Mouse (Mus musculus) C2C12 (cell line): ENCODE results near the gene Lrrc3b.

Source experiments
- CEBPB ChIP-seq: IDR thresholded peaks from one replicate; pipeline ENCODE4 v1.6.1; 2011; ENCODE audit warnings: low read depth, mild to moderate bottlenecking, control low read depth, moderate library complexity
- CTCF ChIP-seq: IDR thresholded peaks from one replicate; pipeline ENCODE4 v1.5.1; 2011; ENCODE audit not compliant: control insufficient read depth, insufficient read depth, insufficient read length
- FOSL1 ChIP-seq: IDR thresholded peaks from one replicate; pipeline ENCODE4 v1.8.0; 2011; ENCODE audit warnings: mild to moderate bottlenecking, low read length; ENCODE audit not compliant: poor library complexity, insufficient read depth, severe bottlenecking
- MAX ChIP-seq: IDR thresholded peaks from one replicate; pipeline ENCODE4 v1.6.1; 2011; ENCODE audit warnings: mild to moderate bottlenecking, control low read depth
- MYOD1 ChIP-seq: IDR thresholded peaks from one replicate; pipeline ENCODE4 v1.6.1; 2011; ENCODE audit warnings: low read depth; ENCODE audit not compliant: control insufficient read depth, insufficient read length
- MYOG ChIP-seq: IDR thresholded peaks from one replicate; pipeline ENCODE4 v1.6.1; 2011; ENCODE audit not compliant: control insufficient read depth, insufficient read length; ENCODE audit errors: extremely low read depth
- USF1 ChIP-seq: IDR thresholded peaks from one replicate; pipeline ENCODE4 v1.6.1; 2011; ENCODE audit warnings: low read depth, mild to moderate bottlenecking, control low read depth, moderate library complexity

DNA sequence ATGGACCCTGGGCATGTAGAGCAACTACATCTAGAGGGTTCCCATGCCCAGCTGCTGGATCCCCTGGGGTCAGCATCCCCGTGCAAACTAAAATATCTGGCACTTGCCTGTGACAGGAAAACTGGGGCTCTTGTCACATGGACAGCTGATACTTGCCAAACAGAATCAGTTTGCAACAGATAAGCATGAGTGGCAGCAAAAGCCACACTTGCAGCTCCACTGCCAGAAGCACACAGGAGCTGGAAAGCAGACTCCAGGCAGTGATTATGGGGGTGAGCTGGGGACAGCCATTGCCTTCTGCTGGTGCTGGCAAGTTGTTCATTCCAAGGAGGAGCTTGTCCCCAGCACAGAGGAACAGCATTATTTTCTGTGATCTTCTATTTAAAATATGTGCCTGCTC lies 65.8 kb downstream of the Lrrc3b start:
- TF ChIP-seq USF1 = no peak
- no peak for TF ChIP-seq MYOG
- no peak for TF ChIP-seq CTCF
- TF ChIP-seq MAX = no peak
- TF ChIP-seq MYOD1 = no peak
- no peak for TF ChIP-seq FOSL1
- no peak for TF ChIP-seq CEBPB
